Mouse (Mus musculus) liver, embryonic 14.5 days (tissue): ENCODE measurements around the gene Ntm. TPM values are rescaled to one million over a fixed set of nuclear protein-coding genes. Genes with fewer than 3 reads are reported as not detected.

Source experiments
- ATAC-seq: fragments of 200-750 bp; cut with Nextera tagmentation; 2 replicates; pipeline ENCODE4 v1.8.0; 2017; ENCODE audit warnings: moderate number of reproducible peaks, mild to moderate bottlenecking, moderate library complexity; ENCODE audit not compliant: insufficient read depth
- DNase-seq, 3 experiments: peaks; one replicate each; pipeline ENCODE4 v3.0.0-alpha.2; 2012 to 2013; ENCODE audit warnings: low read depth in 3 of 3, low spot score in 3 of 3
- H3K27ac ChIP-seq: fragments of 300-500 bp; sonication (generic); 2 replicates; pipeline ENCODE4 v1.5.1; 2014; ENCODE audit warnings: moderate library complexity, mild to moderate bottlenecking, control low read depth, inconsistent platforms
- H3K27me3 ChIP-seq: fragments of 300-500 bp; sonication (generic); 2 replicates; pipeline ENCODE4 v1.6.1; 2014; ENCODE audit warnings: mild to moderate bottlenecking, low read length, moderate library complexity; ENCODE audit not compliant: control insufficient read depth, insufficient read depth
- H3K36me3 ChIP-seq: fragments of 300-500 bp; sonication (generic); replicated peaks from 2 replicates; pipeline ENCODE4 v1.6.1; 2014; ENCODE audit warnings: low read depth; ENCODE audit not compliant: control insufficient read depth, insufficient read depth
- H3K4me1 ChIP-seq, 2 experiments: fragments of 200-500 bp in 1 of 2; fragments of 300-500 bp in 1 of 2; sonication (generic) in 1 of 2; replicated peaks; 2 replicates each; pipeline ENCODE4 v1.6.1; 2012 to 2014; ENCODE audit warnings: antibody characterized with exemption in 1 of 2, inconsistent platforms in 1 of 2, low read length in 1 of 2; ENCODE audit not compliant: control insufficient read depth in 2 of 2, insufficient read depth in 2 of 2
- H3K4me2 ChIP-seq: fragments of 300-500 bp; sonication (generic); 2 replicates; pipeline ENCODE4 v1.6.1; 2014; ENCODE audit warnings: low read depth, mild to moderate bottlenecking, control low read depth, moderate library complexity
- H3K4me3 ChIP-seq, 2 experiments: fragments of 200-500 bp in 1 of 2; fragments of 300-500 bp in 1 of 2; sonication (generic) in 1 of 2; 2 replicates each; pipeline ENCODE4 v1.5.1; 2012 to 2014; ENCODE audit warnings: low read depth in 2 of 2, low read length in 2 of 2, mild to moderate bottlenecking in 2 of 2, control low read depth in 1 of 2, inconsistent platforms in 1 of 2, moderate library complexity in 1 of 2; ENCODE audit not compliant: insufficient read depth in 1 of 2
- H3K9ac ChIP-seq: fragments of 300-500 bp; sonication (generic); replicated peaks from 2 replicates; pipeline ENCODE4 v1.6.1; 2014; ENCODE audit warnings: mild to moderate bottlenecking, control low read depth, moderate library complexity
- H3K9me3 ChIP-seq: fragments of 300-500 bp; sonication (generic); 2 replicates; pipeline ENCODE4 v1.6.1; 2016; ENCODE audit warnings: low read length, mixed read lengths; ENCODE audit not compliant: control insufficient read depth
- CTCF ChIP-seq: IDR thresholded peaks from 2 replicates; pipeline ENCODE4 v1.5.1; 2016; ENCODE audit warnings: antibody characterized with exemption, low read depth, control low read depth
- EP300 ChIP-seq: IDR thresholded peaks from 2 replicates; pipeline ENCODE4 v1.6.1; 2016; ENCODE audit warnings: antibody characterized with exemption, low read depth
- WGBS: fragments of 180-500 bp; shearing (Covaris S2); extraction: QIAGEN DNeasy Blood & Tissue Kit; methylation state at CpG from one replicate; pipeline ENCODE4 v1.1.7; 2014; ENCODE audit not compliant: insufficient replicate concordance; 5-methylcytosine and 5-hydroxymethylcytosine counted together
- polyA plus RNA-seq, 2 experiments: library from polyadenylated mRNA; depleted of rRNA in 1 of 2; stranded (reverse) in 1 of 2; unstranded in 1 of 2; fragments of >200 nt; fragmentation: Nextera tagmentation in 1 of 2; extraction: Ambion mirVana in 1 of 2; gene quantifications; 2 replicates each; pipeline versions ENCODE4 v1.2.1 to v1.2.3; 2012 to 2014

The Ntm gene
- polyA plus RNA-seq, 2 experiments, result 0.21 to 0.30 TPM

- no peaks in the 10 kb centered on the region for H3K9me3 ChIP-seq
- H3K4me3 ChIP-seq, result no peak overlapping the region
- no peaks in the 10 kb centered on the region for H3K36me3 ChIP-seq
- no peak for TF ChIP-seq EP300
- TF ChIP-seq CTCF, result no peak
- 49% methylated on average over 2 of the region's 2 CpGs for WGBS
- H3K4me1 ChIP-seq, result no peaks in the 10 kb centered on the region
- ATAC-seq (no peak), DNase-seq (no peak)
- H3K27ac ChIP-seq, result no peak overlapping the region
- no peak overlapping the region for H3K4me2 ChIP-seq
- no peaks in the 10 kb centered on the region for H3K27me3 ChIP-seq
- H3K9ac ChIP-seq, result no peak overlapping the region
Measured at GRCm38 (mm10) chr9:29117561-29118112, 845.3 kb downstream of the Ntm start.

- no peaks in the 10 kb centered on the region for H3K9me3 ChIP-seq
- H3K27ac ChIP-seq, result no peak overlapping the region
- H3K4me2 ChIP-seq, result no peak overlapping the region
- ATAC-seq (no peak), DNase-seq (no peak)
- TF ChIP-seq EP300, result no peak
- H3K4me3 ChIP-seq, result no peak overlapping the region
- WGBS, result 20% methylated on average over 2 of the region's 2 CpGs
- H3K27me3 ChIP-seq, result no peaks in the 10 kb centered on the region
- H3K9ac ChIP-seq, result no peak overlapping the region
- no peaks in the 10 kb centered on the region for H3K36me3 ChIP-seq
- H3K4me1 ChIP-seq, result no peaks in the 10 kb centered on the region
Measured at GRCm38 (mm10) chr9:29115337-29115736, 847.6 kb downstream of the Ntm start.

- H3K27ac ChIP-seq, result no peak overlapping the region
- H3K4me3 ChIP-seq, result no peak overlapping the region
- H3K9me3 ChIP-seq, result no peaks in the 10 kb centered on the region
- no peaks in the 10 kb centered on the region for H3K36me3 ChIP-seq
- H3K4me1 ChIP-seq, result no peaks in the 10 kb centered on the region
- no peaks in the 10 kb centered on the region for H3K27me3 ChIP-seq
- WGBS, result 25% methylated on average over 3 of the region's 3 CpGs
- no peak overlapping the region for H3K4me2 ChIP-seq
- no peak for ATAC-seq
- no peak for DNase-seq
- TF ChIP-seq EP300, result no peak
- no peak for TF ChIP-seq CTCF
- no peak overlapping the region for H3K9ac ChIP-seq
Measured at GRCm38 (mm10) chr9:29106771-29107170, 856.2 kb downstream of the Ntm start.

- ATAC-seq (no peak), DNase-seq (no peak)
- no peaks in the 10 kb centered on the region for H3K4me1 ChIP-seq
- TF ChIP-seq CTCF, result no peak
- no peak overlapping the region for H3K4me3 ChIP-seq
- no peak overlapping the region for H3K4me2 ChIP-seq
- H3K27ac ChIP-seq, result no peak overlapping the region
- H3K9me3 ChIP-seq, result no peaks in the 10 kb centered on the region
- no peaks in the 10 kb centered on the region for H3K27me3 ChIP-seq
- H3K36me3 ChIP-seq, result no peaks in the 10 kb centered on the region
- WGBS, result 57% methylated on average over 5 of the region's 5 CpGs
- no peak overlapping the region for H3K9ac ChIP-seq
Measured at GRCm38 (mm10) chr9:29104442-29104841, 858.5 kb downstream of the Ntm start.

GRCm38 (mm10) chr9:29103993-29104392 is 858.9 kb downstream of the Ntm start:
- H3K4me1 ChIP-seq, result no peaks in the 10 kb centered on the region
- no peak overlapping the region for H3K27ac ChIP-seq
- no peaks in the 10 kb centered on the region for H3K9me3 ChIP-seq
- H3K36me3 ChIP-seq, result no peaks in the 10 kb centered on the region
- no peak overlapping the region for H3K4me2 ChIP-seq
- H3K9ac ChIP-seq, result no peak overlapping the region
- no peaks in the 10 kb centered on the region for H3K27me3 ChIP-seq
- DNase-seq (no peak), ATAC-seq (no peak)
- no peak overlapping the region for H3K4me3 ChIP-seq
- 43% methylated on average over 6 of the region's 6 CpGs for WGBS
- no peak for TF ChIP-seq CTCF
- no peak for TF ChIP-seq EP300
